Mouse (Mus musculus): ENCODE measurements around the gene Ndufs1. TPM values are rescaled to one million over a fixed set of nuclear protein-coding genes. Genes with fewer than 3 reads are reported as not detected.
"Not testable (repeated sequence)": the region's sequence is repeated elsewhere in the genome, so short reads cannot be mapped to it uniquely, and the experiment has no call there.

Ndufs1 gene
- polyA plus RNA-seq, 1 experiment from 2014 or later, result 132 TPM

GRCm38 (mm10) chr1:63182212-63182611 lies 5.6 kb upstream of the Ndufs1 start:
- Histone ChIP-seq H3K4me1 (ENCODE audit: insufficient read depth) (peaks cover 5% of the 10 kb centered on the region; the same call in 1 of the 2 replicates), H3K4me2 (no peak overlapping the region), H3K27me3 (ENCODE audit: insufficient read depth, low read length) (no peaks in the 10 kb centered on the region), H3K9me3 (ENCODE audit: low read depth, low read length) (no peaks in the 10 kb centered on the region), H3K36me3 (ENCODE audit: insufficient read depth) (peaks cover 33% of the 10 kb centered on the region), H3K9ac (no peak overlapping the region), H3K27ac (ENCODE audit: low read depth) (no peak overlapping the region), H3K4me3 (ENCODE audit: low read depth, low read length) (no peak overlapping the region)
- DNase-seq (peak; percentile 17), ATAC-seq (ENCODE audit: insufficient read depth) (no peak)
- TF ChIP-seq CTCF (IDR thresholded peaks at IDR 0.05; ENCODE audit: low read depth), result no peak
- WGBS, result 87% methylated on average over 5 of the region's 5 CpGs

DNA sequence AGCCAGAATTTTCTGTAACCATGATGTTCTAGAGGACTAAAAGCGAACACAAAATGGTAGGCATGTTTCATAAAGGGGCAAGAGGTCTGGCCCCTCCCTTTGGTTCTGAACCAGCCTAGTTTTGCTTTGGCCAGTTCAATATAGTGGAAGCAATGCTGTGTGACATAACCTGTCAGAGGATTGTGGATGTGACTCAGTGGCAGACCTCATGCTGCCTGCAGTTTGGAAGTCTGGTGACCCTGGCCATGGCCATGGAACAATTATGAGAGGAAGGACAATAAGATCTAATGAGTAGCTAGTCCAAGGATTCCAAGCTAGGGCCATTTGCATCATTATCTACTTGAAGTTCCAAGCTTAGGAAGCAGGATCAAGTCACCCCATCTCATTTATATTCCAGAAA lies 4.8 kb upstream of the Ndufs1 start:
- 98% methylated on average over 1 of the region's 1 CpGs for WGBS
- Histone ChIP-seq H3K4me2 (no peak overlapping the region), H3K9ac (no peak overlapping the region), H3K9me3 (ENCODE audit: low read depth, low read length) (no peaks in the 10 kb centered on the region), H3K36me3 (ENCODE audit: insufficient read depth) (peaks cover 33% of the 10 kb centered on the region), H3K27me3 (ENCODE audit: insufficient read depth, low read length) (no peaks in the 10 kb centered on the region), H3K4me3 (ENCODE audit: low read depth, low read length) (no peak overlapping the region), H3K27ac (ENCODE audit: low read depth) (no peak overlapping the region), H3K4me1 (ENCODE audit: insufficient read depth) (peaks cover 5% of the 10 kb centered on the region; the same call in 1 of the 2 replicates)
- no peak for TF ChIP-seq CTCF (IDR thresholded peaks at IDR 0.05; ENCODE audit: low read depth)
- ATAC-seq (ENCODE audit: insufficient read depth) (no peak), DNase-seq (no peak)

DNA sequence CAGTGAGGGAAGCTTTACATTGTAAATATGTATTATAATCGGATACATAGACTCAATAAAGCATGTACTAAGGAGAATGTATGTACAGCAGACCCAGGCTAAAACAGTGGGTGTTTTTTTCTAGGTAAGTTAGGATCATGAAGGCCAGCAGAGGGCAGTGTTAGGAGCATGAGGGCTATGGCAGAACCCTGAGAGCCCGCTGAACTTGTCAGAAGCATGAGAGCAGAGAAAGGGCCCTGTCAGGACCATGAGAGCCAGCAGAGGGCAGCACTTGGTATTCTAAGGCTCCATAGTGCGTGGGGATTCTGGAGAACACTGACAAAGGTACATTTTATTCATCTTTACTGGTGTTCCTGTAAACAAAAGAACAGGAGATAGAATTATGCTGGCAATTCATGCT lies 4.4 kb upstream of the Ndufs1 start:
- peak; percentile 73 for ATAC-seq (ENCODE audit: insufficient read depth)
- H3K4me3 ChIP-seq (ENCODE audit: low read depth, low read length), result no peak overlapping the region
- 6% methylated on average over 3 of the region's 3 CpGs for WGBS
- H3K36me3 ChIP-seq (ENCODE audit: insufficient read depth), result peaks cover 33% of the 10 kb centered on the region
- DNase-seq, result peak; percentile 98
- no peak overlapping the region for H3K9ac ChIP-seq
- peak; percentile 90 for TF ChIP-seq CTCF (IDR thresholded peaks at IDR 0.05; ENCODE audit: low read depth)
- H3K4me2 ChIP-seq, result no peak overlapping the region
- H3K27ac ChIP-seq (ENCODE audit: low read depth), result no peak overlapping the region
- peaks cover 5% of the 10 kb centered on the region; the same call in 1 of the 2 replicates for H3K4me1 ChIP-seq (ENCODE audit: insufficient read depth)
- H3K9me3 ChIP-seq (ENCODE audit: low read depth, low read length), result no peaks in the 10 kb centered on the region
- H3K27me3 ChIP-seq (ENCODE audit: insufficient read depth, low read length), result no peaks in the 10 kb centered on the region

DNA sequence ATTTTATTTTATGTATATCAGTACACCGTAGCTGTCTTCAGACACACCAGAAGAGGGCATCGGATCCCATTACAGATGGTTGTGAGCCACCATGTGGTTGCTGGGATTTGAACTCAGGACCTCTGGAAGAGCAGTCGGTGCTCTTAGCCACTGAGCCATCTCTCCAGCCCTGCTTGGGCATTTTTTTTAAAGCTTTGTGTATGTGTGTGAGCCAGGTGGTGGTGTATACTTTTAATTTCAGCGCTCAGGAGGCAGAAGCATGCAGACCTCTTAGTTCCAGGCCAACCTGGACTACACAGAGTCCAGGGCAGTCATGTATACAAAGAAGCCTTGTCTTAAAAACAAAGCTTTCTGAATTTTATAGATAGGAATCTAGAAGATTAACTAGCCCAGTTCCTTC lies 3.9 kb upstream of the Ndufs1 start:
- not testable (repeated sequence) for H3K4me2 ChIP-seq; H3K27me3 ChIP-seq (ENCODE audit: insufficient read depth, low read length); H3K27ac ChIP-seq (ENCODE audit: low read depth); DNase-seq; H3K4me1 ChIP-seq (ENCODE audit: insufficient read depth); H3K9ac ChIP-seq; H3K4me3 ChIP-seq (ENCODE audit: low read depth, low read length); H3K9me3 ChIP-seq (ENCODE audit: low read depth, low read length)
- H3K36me3 ChIP-seq (ENCODE audit: insufficient read depth), result peaks cover 33% of the 10 kb centered on the region
- WGBS, result 61% methylated on average over 4 of the region's 4 CpGs
- ATAC-seq (ENCODE audit: insufficient read depth), result peak; percentile 6; the same call in 1 of the 2 replicates

DNA sequence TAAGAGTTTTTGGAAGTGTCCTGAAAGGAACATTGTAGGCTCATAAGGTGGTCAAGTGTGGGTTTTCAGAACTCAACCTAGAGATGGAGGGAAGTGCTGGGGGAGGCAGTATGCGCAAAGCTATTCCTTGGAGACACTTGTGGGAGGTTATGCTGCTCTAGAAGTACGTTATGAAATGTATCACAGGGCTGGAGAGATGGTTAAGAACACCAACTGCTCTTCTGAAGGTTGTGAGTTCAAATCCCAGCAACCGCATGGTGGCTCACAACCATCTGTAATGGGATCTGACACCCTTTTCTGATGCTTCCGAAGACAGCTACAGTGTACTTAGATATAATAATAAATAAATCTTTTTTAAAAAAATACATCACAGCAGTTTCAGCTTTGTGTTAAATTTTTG lies 3.5 kb upstream of the Ndufs1 start:
- WGBS, result 88% methylated on average over 4 of the region's 4 CpGs
- no peak for DNase-seq
- no peak for ATAC-seq (ENCODE audit: insufficient read depth)

DNA sequence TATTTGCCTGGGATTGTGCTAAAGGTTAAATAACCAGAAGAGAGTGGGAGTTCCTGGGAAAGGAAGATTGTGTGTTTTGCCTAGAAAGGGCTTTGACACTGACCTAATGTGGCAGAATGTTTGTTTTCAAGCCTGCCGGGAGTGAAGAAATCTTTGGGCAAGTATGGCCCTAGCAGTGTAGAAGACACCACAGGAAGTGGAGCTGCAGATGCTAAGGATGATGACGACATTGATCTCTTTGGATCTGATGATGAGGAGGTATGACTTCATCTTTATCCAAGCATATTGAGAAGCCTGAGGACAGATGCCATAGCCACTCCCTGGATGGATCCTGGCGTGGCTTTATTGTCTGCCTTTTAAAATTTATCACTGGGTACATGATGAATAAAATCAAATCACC lies 1.7 kb upstream of the Ndufs1 start:
- DNase-seq (no peak), ATAC-seq (ENCODE audit: insufficient read depth) (no peak)
- H3K27ac ChIP-seq (ENCODE audit: low read depth), result no peak overlapping the region
- no peaks in the 10 kb centered on the region for H3K27me3 ChIP-seq (ENCODE audit: insufficient read depth, low read length)
- WGBS, result 58% methylated on average over 3 of the region's 3 CpGs
- H3K4me1 ChIP-seq (ENCODE audit: insufficient read depth), result peaks cover 16% of the 10 kb centered on the region
- H3K36me3 ChIP-seq (ENCODE audit: insufficient read depth), result peaks cover 33% of the 10 kb centered on the region
- TF ChIP-seq CTCF (IDR thresholded peaks at IDR 0.05; ENCODE audit: low read depth), result no peak
- no peaks in the 10 kb centered on the region for H3K9me3 ChIP-seq (ENCODE audit: low read depth, low read length)
- peak overlapping the region; percentile 92; the same call in 1 of the 2 replicates for H3K9ac ChIP-seq
- H3K4me2 ChIP-seq, result peak overlapping the region; percentile 89
- H3K4me3 ChIP-seq (ENCODE audit: low read depth, low read length), result peak overlapping the region; percentile 97

More for the DNA sequence above, 3.5 kb upstream of the Ndufs1 start:
- H3K4me1 ChIP-seq (ENCODE audit: insufficient read depth), result peaks cover 12% of the 10 kb centered on the region
- H3K36me3 ChIP-seq (ENCODE audit: insufficient read depth), result peaks cover 33% of the 10 kb centered on the region
- H3K9me3 ChIP-seq (ENCODE audit: low read depth, low read length), result no peaks in the 10 kb centered on the region
- no peak overlapping the region for H3K4me3 ChIP-seq (ENCODE audit: low read depth, low read length)
- no peaks in the 10 kb centered on the region for H3K27me3 ChIP-seq (ENCODE audit: insufficient read depth, low read length)
- no peak overlapping the region for H3K4me2 ChIP-seq
- H3K27ac ChIP-seq (ENCODE audit: low read depth), result no peak overlapping the region
- no peak overlapping the region for H3K9ac ChIP-seq
- no peak for TF ChIP-seq CTCF (IDR thresholded peaks at IDR 0.05; ENCODE audit: low read depth)

GRCm38 (mm10) chr1:63176259-63176603 lies 402 bp downstream of the Ndufs1 start:
- under 1% methylated on average over 14 of the region's 14 CpGs for WGBS
- Histone ChIP-seq H3K9me3 (ENCODE audit: low read depth, low read length) (no peaks in the 10 kb centered on the region), H3K4me2 (peak overlapping the region; percentile 89), H3K27ac (ENCODE audit: low read depth) (peak overlapping the region; percentile 88; the same call in 1 of the 2 replicates), H3K4me3 (ENCODE audit: low read depth, low read length) (peak overlapping the region; percentile 97), H3K4me1 (ENCODE audit: insufficient read depth) (peaks cover 16% of the 10 kb centered on the region), H3K27me3 (ENCODE audit: insufficient read depth, low read length) (no peaks in the 10 kb centered on the region), H3K36me3 (ENCODE audit: insufficient read depth) (peaks cover 38% of the 10 kb centered on the region), H3K9ac (peak overlapping the region; percentile 92)
- TF ChIP-seq CTCF (IDR thresholded peaks at IDR 0.05; ENCODE audit: low read depth), result no peak
- DNase-seq (no peak), ATAC-seq (ENCODE audit: insufficient read depth) (peak; percentile 32)

DNA sequence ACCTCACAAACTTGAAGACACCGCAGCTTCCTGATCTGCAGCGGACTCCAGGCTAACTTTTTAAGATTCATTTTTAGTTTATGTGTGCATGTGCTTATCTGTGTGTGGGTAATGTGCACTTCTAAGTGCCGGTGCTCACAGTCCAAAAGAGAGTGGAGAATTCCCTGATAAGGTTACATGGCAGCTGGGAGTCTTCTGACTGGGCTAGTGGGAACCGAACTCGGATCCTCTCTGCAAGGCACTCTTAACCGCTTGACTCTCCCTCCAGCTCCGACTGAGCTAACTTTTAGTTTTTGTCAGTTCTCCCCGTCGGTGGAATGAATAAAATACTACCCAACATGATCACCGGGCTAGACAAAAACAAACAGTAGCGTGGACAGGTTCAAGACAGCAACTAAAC lies 780 bp downstream of the Ndufs1 start:
- peak overlapping the region; percentile 92 for H3K9ac ChIP-seq
- H3K9me3 ChIP-seq (ENCODE audit: low read depth, low read length), result no peaks in the 10 kb centered on the region
- DNase-seq, result peak; percentile 31
- peaks cover 16% of the 10 kb centered on the region for H3K4me1 ChIP-seq (ENCODE audit: insufficient read depth)
- 7% methylated on average over 11 of the region's 11 CpGs for WGBS
- peak overlapping the region; percentile 89 for H3K4me2 ChIP-seq
- no peak for TF ChIP-seq CTCF (IDR thresholded peaks at IDR 0.05; ENCODE audit: low read depth)
- no peak for ATAC-seq (ENCODE audit: insufficient read depth)
- no peaks in the 10 kb centered on the region for H3K27me3 ChIP-seq (ENCODE audit: insufficient read depth, low read length)
- H3K36me3 ChIP-seq (ENCODE audit: insufficient read depth), result peaks cover 41% of the 10 kb centered on the region
- H3K27ac ChIP-seq (ENCODE audit: low read depth), result peak overlapping the region; percentile 88; the same call in 1 of the 2 replicates
- H3K4me3 ChIP-seq (ENCODE audit: low read depth, low read length), result peak overlapping the region; percentile 97
